Mouse (Mus musculus): Measurements from ENCODE around the gene Klhl21. TPM values are rescaled to one million over a fixed set of nuclear protein-coding genes. Genes with fewer than 3 reads are reported as not detected.

The Klhl21 gene
- total RNA-seq, 1 experiment, result 19.7 TPM

- no peak for DNase-seq (ENCODE audit: low read depth, low spot score)
- in situ Hi-C loops (cut with MboI; ENCODE audit: low sequenced_read_pairs in 2 of 2, unreplicated experiment in 2 of 2), result no loop called here
- TF ChIP-seq ZC3H11A (IDR thresholded peaks at IDR 0.05; ENCODE audit: borderline replicate concordance, low read depth, low read length), result no peak
- TF ChIP-seq MAFK (IDR thresholded peaks at IDR 0.05; ENCODE audit: insufficient read depth, low read depth, low read length), result no peak
- no peak for TF ChIP-seq HCFC1 (IDR thresholded peaks at IDR 0.05; ENCODE audit: borderline replicate concordance, insufficient read depth, low read length)
- TF ChIP-seq ZNF384 (IDR thresholded peaks at IDR 0.05; ENCODE audit: low read depth, low read length), result no peak
- TF ChIP-seq CHD2 (IDR thresholded peaks at IDR 0.05; ENCODE audit: low read depth, low read length), result no peak
- Histone ChIP-seq H3K27ac (ENCODE audit: insufficient read depth, low read depth, low read length, poor library complexity, severe bottlenecking) (no peak overlapping the region), H3K36me3 (ENCODE audit: control insufficient read depth, insufficient read depth, low read length, poor library complexity, severe bottlenecking) (peaks cover 41% of the 10 kb centered on the region), H3K4me1 (ENCODE audit: control insufficient read depth in 2 of 2, insufficient read depth in 2 of 2, low read length in 2 of 2, poor library complexity in 1 of 2) (peaks cover 0 to 20% of the 10 kb centered on the region in 2 experiments; a peak in 3 of 4 replicates), H3K9ac (ENCODE audit: insufficient read depth, low read depth, low read length, poor library complexity, severe bottlenecking) (peak overlapping the region; percentile 80), H3K9me3 (ENCODE audit: control insufficient read depth, insufficient read depth, low read depth, low read length) (no peaks in the 10 kb centered on the region), H3K4me3 (ENCODE audit: insufficient read depth in 1 of 2, low read depth in 1 of 2, low read length in 2 of 2, poor library complexity in 1 of 2, severe bottlenecking in 1 of 2) (peak overlapping the region; percentile 86 to 88)
Observed at GRCm38 (mm10) chr4:152010091-152010706, 1.6 kb downstream of the Klhl21 start.

DNA sequence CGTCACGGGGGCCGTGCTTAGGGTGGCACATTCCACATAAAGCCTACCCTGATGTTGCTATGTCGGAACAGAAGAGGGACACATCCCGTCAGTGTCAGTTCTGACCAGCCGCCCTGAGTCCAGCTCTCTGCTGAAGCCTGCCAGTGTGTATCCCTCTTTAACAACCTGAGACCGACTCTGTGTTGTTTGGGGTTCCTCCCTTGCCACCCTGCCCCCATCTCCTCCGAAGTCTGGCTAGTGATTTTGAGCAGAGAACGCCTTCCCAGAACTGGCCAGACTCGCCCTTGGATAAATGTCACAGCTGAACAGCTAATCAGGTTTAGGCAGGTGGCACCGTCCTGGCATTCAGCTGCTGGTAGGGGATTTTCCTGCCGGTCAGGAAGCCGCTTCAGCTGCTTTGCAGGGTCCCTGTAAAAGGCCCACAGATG is 2.1 kb downstream of the Klhl21 start:
- Histone ChIP-seq H3K4me1 (ENCODE audit: control insufficient read depth in 2 of 2, insufficient read depth in 2 of 2, low read length in 2 of 2, poor library complexity in 1 of 2) (peaks cover 0 to 20% of the 10 kb centered on the region in 2 experiments; a peak in 3 of 4 replicates), H3K9me3 (ENCODE audit: control insufficient read depth, insufficient read depth, low read depth, low read length) (no peaks in the 10 kb centered on the region), H3K27ac (ENCODE audit: insufficient read depth, low read depth, low read length, poor library complexity, severe bottlenecking) (no peak overlapping the region), H3K36me3 (ENCODE audit: control insufficient read depth, insufficient read depth, low read length, poor library complexity, severe bottlenecking) (peaks cover 47% of the 10 kb centered on the region), H3K9ac (ENCODE audit: insufficient read depth, low read depth, low read length, poor library complexity, severe bottlenecking) (peak overlapping the region; percentile 80), H3K4me3 (ENCODE audit: insufficient read depth in 1 of 2, low read depth in 1 of 2, low read length in 2 of 2, poor library complexity in 1 of 2, severe bottlenecking in 1 of 2) (peak overlapping the region; percentile 86 to 88)
- TF ChIP-seq HCFC1 (IDR thresholded peaks at IDR 0.05; ENCODE audit: borderline replicate concordance, insufficient read depth, low read length) (no peak), ZC3H11A (IDR thresholded peaks at IDR 0.05; ENCODE audit: borderline replicate concordance, low read depth, low read length) (no peak), ZNF384 (IDR thresholded peaks at IDR 0.05; ENCODE audit: low read depth, low read length) (no peak), MAFK (IDR thresholded peaks at IDR 0.05; ENCODE audit: insufficient read depth, low read depth, low read length) (no peak), CHD2 (IDR thresholded peaks at IDR 0.05; ENCODE audit: low read depth, low read length) (no peak)
- DNase-seq (ENCODE audit: low read depth, low spot score), result no peak
- in situ Hi-C loops (cut with MboI; ENCODE audit: low sequenced_read_pairs in 2 of 2, unreplicated experiment in 2 of 2), result no loop called here

- in situ Hi-C loops (cut with MboI; ENCODE audit: low sequenced_read_pairs in 2 of 2, unreplicated experiment in 2 of 2), result no loop called here
- H3K9ac ChIP-seq (ENCODE audit: insufficient read depth, low read depth, low read length, poor library complexity, severe bottlenecking), result peak overlapping the region; percentile 80
- no peak for DNase-seq (ENCODE audit: low read depth, low spot score)
- H3K4me1 ChIP-seq (ENCODE audit: control insufficient read depth in 2 of 2, insufficient read depth in 2 of 2, low read length in 2 of 2, poor library complexity in 1 of 2), result peaks cover 0 to 20% of the 10 kb centered on the region in 2 experiments; a peak in 3 of 4 replicates
- H3K36me3 ChIP-seq (ENCODE audit: control insufficient read depth, insufficient read depth, low read length, poor library complexity, severe bottlenecking), result peaks cover 52% of the 10 kb centered on the region
- TF ChIP-seq ZC3H11A (IDR thresholded peaks at IDR 0.05; ENCODE audit: borderline replicate concordance, low read depth, low read length), result no peak
- TF ChIP-seq CHD2 (IDR thresholded peaks at IDR 0.05; ENCODE audit: low read depth, low read length), result no peak
- no peak for TF ChIP-seq HCFC1 (IDR thresholded peaks at IDR 0.05; ENCODE audit: borderline replicate concordance, insufficient read depth, low read length)
- no peak for TF ChIP-seq ZNF384 (IDR thresholded peaks at IDR 0.05; ENCODE audit: low read depth, low read length)
- no peak for TF ChIP-seq MAFK (IDR thresholded peaks at IDR 0.05; ENCODE audit: insufficient read depth, low read depth, low read length)
- no peak overlapping the region for H3K27ac ChIP-seq (ENCODE audit: insufficient read depth, low read depth, low read length, poor library complexity, severe bottlenecking)
- H3K9me3 ChIP-seq (ENCODE audit: control insufficient read depth, insufficient read depth, low read depth, low read length), result no peaks in the 10 kb centered on the region
- peak overlapping the region; percentile 86 to 88 for H3K4me3 ChIP-seq (ENCODE audit: insufficient read depth in 1 of 2, low read depth in 1 of 2, low read length in 2 of 2, poor library complexity in 1 of 2, severe bottlenecking in 1 of 2)
Observed at GRCm38 (mm10) chr4:152011171-152011760, 2.7 kb downstream of the Klhl21 start.

GRCm38 (mm10) chr4:152012109-152012508 is 3.5 kb downstream of the Klhl21 start:
- H3K9me3 ChIP-seq (ENCODE audit: control insufficient read depth, insufficient read depth, low read depth, low read length), result no peaks in the 10 kb centered on the region
- in situ Hi-C loops (cut with MboI; ENCODE audit: low sequenced_read_pairs in 2 of 2, unreplicated experiment in 2 of 2), result no loop called here
- TF ChIP-seq HCFC1 (IDR thresholded peaks at IDR 0.05; ENCODE audit: borderline replicate concordance, insufficient read depth, low read length) (no peak), ZC3H11A (IDR thresholded peaks at IDR 0.05; ENCODE audit: borderline replicate concordance, low read depth, low read length) (no peak), CHD2 (IDR thresholded peaks at IDR 0.05; ENCODE audit: low read depth, low read length) (no peak), ZNF384 (IDR thresholded peaks at IDR 0.05; ENCODE audit: low read depth, low read length) (no peak), MAFK (IDR thresholded peaks at IDR 0.05; ENCODE audit: insufficient read depth, low read depth, low read length) (no peak)
- H3K27ac ChIP-seq (ENCODE audit: insufficient read depth, low read depth, low read length, poor library complexity, severe bottlenecking), result no peak overlapping the region
- DNase-seq (ENCODE audit: low read depth, low spot score), result no peak
- no peak overlapping the region for H3K4me3 ChIP-seq (ENCODE audit: insufficient read depth in 1 of 2, low read depth in 1 of 2, low read length in 2 of 2, poor library complexity in 1 of 2, severe bottlenecking in 1 of 2)
- H3K4me1 ChIP-seq (ENCODE audit: control insufficient read depth in 2 of 2, insufficient read depth in 2 of 2, low read length in 2 of 2, poor library complexity in 1 of 2), result peaks cover 0 to 18% of the 10 kb centered on the region in 2 experiments; a peak in 3 of 4 replicates
- H3K36me3 ChIP-seq (ENCODE audit: control insufficient read depth, insufficient read depth, low read length, poor library complexity, severe bottlenecking), result peaks cover 56% of the 10 kb centered on the region
- H3K9ac ChIP-seq (ENCODE audit: insufficient read depth, low read depth, low read length, poor library complexity, severe bottlenecking), result no peak overlapping the region
